Mouse (Mus musculus) frontal cortex, postnatal 10 days (tissue): ENCODE results near the gene Atp1b2.

Experiments
- DNase-seq, 2 experiments: peaks; one replicate each; pipeline ENCODE4 v3.0.0; 2022; ENCODE audit warnings: low spot score in 2 of 2, mixed read lengths in 1 of 2

Gene Atp1b2

DNA sequence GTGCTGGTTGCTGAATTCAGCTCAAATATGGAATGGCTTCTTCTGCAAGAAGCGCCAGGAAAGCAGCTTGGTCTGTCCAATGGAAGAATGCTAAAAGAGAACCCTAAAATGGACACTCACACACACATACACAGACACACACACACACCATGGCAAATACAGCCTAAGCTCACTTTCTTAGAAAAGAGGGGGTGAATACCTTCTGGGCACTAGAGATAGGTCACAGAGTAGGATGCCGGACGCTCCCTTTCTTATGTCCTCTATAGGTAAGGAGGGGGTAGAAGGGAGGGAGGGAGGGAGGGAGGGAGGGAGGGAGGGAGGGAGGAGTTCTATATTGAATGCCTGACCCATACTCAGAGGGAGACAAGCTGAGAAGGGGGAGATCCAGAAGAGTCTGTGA lies 2.8 kb upstream of the Atp1b2 start:
- DNase-seq, result no peak

- DNase-seq, result no peak
Measured at GRCm38 (mm10) chr11:69606832-69607231, 1.1 kb upstream of the Atp1b2 start.

GRCm38 (mm10) chr11:69606491-69606795 lies 701 bp upstream of the Atp1b2 start:
- DNase-seq, result no peak

GRCm38 (mm10) chr11:69604795-69605664 lies 712 bp downstream of the Atp1b2 start:
- DNase-seq, result peak in 1 of 2 experiments; percentile 51

DNA sequence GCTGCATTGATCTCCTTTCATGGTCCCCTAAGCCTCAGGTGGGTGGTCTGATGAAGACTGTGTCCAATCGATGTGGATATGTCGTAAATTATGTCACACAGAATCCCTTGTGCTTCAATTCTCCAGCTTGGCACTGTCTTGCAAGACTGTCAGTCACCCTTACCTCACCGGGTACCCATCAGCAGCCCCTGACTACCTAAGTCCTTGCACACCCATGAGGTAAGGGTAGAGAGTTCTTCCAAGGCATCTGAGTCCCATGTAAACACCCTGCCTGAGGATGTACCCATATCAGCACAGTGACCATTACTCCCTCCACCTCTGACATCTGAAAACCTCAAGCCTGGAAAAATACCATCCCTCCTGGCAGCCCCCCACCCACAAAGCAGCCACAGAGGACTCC lies 1.4 kb downstream of the Atp1b2 start:
- no peak for DNase-seq

DNA sequence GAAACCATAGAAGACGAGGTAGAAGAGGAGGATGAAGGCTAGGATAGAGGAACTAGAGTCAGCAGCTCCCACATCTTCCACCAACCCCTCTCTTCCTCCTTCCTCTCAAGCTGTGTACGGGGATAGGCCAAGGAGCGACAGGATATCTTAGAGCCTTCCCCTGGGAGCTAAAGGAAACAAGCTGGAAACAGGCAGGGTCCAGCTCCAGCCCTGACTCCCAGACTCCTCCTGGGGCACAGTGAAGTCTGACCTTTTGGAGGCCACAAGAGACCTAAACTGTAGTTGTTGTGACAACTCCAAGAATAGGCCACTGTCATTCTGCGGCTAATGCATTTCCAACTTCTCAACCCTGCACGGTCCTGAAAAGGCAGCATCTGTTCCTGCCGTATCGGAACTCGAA lies 2.2 kb downstream of the Atp1b2 start:
- DNase-seq, result no peak

DNA sequence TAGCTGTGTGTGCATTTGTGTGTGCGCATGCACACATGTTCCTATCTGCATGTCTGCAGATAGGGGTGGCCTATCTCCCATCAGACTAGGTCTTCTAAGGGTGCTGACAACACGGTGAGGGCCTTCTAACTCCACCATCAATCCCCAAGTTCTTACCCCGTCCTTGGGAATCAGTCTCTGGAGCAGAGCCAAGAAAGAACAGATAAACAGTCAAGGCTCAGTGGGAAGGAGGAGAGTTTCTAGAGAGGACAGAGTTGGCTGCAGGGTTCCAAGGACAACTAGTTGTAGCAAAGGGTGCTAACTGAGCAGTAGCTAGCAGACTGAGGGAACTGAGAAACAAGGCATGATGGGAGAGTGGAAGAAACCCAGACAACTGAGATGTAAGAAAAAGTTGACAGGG lies 4.0 kb downstream of the Atp1b2 start:
- no peak for DNase-seq

DNA sequence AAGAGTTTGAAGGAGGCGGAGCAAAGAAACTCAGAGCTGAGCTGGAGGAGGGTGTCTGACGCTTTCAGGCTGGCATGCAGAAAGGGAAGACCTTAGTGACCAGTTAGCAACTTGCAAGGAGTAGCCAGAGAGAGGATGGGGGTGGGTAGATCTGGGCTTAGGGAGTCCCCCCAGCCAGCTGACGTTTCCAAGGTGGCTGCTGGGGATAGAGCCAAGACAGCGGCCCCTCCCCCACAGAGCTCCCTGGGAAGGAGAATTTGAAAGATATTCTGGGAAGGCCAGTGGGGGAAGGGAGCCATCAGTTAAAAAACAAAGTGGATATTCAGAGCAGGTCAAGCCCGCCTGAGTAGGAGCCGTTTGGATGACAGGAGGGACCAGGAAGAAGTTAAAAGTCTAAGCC lies 5.6 kb downstream of the Atp1b2 start:
- DNase-seq, result peak; percentile 76 to 79

DNA sequence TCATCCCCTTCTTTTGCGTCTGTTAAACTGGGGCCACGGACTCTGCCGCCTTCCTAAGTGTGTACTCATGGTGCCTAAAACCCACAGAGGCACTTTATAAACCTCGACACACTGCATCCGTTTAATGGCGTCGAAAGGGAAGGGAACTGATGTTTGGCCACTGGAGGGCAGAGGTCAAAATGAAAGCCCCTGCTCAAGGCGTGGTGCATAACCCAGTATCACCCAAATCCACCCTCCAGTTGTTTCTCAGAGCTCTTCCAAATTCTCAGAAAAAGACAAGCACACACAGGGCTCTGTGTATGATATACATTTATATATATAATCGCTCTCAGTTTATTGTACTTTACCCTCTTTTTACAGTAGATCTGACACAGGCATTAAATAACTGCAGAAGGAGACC lies 6.3 kb downstream of the Atp1b2 start:
- no peak for DNase-seq

GRCm38 (mm10) chr11:69594853-69595252 lies 10.9 kb downstream of the Atp1b2 start:
- DNase-seq, result no peak

- DNase-seq, result no peak
Measured at GRCm38 (mm10) chr11:69592799-69593198, 12.9 kb downstream of the Atp1b2 start.

DNA sequence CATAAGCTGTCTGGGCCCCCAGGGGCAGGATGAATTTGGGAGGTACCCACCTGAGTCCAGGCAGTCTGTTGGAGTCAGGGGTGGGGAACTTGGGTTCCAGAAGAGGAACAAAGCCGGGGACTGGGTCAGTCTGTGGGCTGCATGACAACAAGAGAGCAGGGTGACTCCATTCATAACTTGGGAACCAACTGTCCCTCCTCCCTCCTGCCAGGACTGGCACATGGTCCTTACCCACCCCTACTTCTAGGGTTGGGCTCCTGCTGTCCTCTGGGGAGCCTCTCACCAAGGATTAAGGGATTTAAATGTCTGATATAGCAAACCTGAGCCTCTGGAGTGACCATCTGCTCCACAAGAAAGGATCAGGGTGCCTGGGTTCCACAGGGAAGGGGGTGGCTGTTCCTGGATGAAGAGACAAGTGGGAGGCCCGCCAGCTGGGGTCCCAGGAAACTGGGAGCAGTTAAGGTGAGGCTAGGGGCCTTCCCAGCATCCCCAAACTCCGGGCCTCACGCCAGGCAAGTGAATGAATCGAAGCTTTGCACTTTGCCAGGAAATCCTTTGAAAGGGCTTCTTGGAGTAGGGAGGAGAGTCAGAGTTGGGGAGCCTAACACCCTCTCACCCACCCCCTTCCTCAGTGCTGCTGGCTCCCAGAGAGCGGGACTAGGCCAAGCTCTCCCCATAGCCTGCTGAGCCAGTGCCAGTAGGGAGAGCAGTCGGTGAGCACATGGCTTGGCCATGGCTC lies 13.7 kb downstream of the Atp1b2 start:
- DNase-seq, result peak; percentile 74 to 76

DNA sequence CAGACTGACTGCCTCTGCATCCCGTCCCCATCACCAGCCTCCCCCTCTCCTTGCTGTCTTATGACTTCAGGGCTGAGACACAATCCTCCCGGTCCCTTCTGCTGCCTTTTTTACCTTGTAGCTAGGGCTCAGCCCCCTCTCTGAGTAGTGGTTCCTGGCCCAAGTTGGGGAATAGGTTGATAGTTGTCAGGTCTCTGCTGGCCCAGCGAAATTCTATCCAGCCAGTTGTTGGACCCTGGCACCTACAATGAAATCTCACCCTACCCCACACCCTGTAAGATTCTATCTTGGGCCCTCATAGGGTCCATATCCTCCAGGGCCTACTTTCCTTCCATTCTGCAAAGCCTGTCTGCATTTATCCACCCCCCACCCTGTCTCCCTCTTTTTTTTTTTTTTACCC lies 14.3 kb downstream of the Atp1b2 start:
- DNase-seq, result no peak

DNA sequence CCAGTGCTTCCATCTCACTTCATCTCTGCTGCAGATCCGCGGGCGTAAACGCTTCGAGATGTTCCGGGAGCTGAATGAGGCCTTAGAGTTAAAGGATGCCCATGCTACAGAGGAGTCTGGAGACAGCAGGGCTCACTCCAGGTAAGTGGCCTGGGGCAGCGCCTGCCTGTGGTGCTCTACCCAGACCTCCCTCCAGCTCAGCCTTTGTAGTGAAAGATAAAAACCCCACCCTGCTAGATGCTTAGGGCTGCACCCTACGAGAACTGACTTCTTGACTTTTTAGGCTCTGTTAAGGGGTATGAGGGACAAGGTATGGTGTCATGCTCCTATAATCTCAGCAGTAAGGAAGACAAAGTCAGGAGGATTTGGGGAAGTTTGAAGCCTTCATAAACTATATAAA lies 15.1 kb downstream of the Atp1b2 start:
- DNase-seq, result no peak

GRCm38 (mm10) chr11:69589207-69589834 lies 16.4 kb downstream of the Atp1b2 start:
- no peak for DNase-seq

DNA sequence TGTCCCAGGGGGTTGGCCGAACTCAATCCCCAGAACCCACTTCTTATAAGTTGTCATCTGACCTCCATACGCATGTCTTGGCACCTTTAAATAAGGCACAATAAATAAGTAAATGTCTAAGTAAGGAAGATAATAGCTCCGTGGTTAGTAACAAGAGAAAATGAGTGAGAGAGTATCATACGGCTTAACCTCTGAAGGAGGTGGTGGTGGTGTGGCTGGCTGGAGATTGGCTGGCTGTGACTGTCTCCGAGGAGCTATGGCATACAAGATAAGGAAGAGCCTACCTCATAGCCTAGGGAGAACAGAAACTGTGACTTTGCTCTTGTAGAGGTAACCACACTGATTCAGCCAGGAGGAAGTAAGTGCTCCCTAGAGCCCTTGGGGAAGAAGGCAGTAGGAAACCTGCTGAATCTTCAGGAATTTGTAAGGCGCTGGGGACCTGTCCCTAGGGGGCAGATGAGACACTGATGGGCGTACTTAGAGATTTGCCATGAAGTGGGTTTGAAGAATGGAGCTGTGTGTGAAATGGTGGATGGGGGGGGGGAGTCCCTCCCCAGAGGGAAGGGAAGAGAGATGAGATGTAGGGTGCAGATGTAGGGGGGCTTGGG lies 19.9 kb downstream of the Atp1b2 start:
- DNase-seq, result no peak

- no peak for DNase-seq
Measured at GRCm38 (mm10) chr11:69584937-69585336, 20.8 kb downstream of the Atp1b2 start.

GRCm38 (mm10) chr11:69584008-69584407 lies 21.7 kb downstream of the Atp1b2 start:
- DNase-seq, result no peak

DNA sequence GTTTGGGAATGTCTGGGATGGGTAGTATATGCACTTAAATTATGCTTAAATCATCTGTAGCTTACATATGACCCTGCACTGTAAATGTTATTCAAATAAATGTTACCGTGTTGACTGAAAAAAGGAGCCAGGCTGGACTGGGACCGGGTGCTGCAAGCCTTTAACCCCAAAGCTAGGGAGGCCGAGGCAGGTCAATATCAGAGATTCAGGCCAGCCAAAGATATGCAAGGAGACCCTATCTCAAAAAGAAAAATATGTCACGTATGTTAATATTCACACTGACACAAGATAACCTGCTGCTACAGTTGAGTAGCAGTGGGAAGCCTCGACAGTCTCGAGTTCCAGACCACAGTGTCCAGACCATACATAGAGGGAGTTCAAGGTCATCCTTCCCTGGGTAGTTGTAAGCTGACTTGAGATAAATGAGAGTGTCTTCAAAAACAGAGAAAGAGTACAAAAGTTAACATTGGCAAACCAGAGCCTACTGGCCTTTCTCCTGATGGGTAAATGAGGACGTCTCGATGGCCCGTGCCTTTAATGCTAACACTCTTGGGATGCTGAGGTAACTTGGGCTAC lies 23.4 kb downstream of the Atp1b2 start:
- no peak for DNase-seq

DNA sequence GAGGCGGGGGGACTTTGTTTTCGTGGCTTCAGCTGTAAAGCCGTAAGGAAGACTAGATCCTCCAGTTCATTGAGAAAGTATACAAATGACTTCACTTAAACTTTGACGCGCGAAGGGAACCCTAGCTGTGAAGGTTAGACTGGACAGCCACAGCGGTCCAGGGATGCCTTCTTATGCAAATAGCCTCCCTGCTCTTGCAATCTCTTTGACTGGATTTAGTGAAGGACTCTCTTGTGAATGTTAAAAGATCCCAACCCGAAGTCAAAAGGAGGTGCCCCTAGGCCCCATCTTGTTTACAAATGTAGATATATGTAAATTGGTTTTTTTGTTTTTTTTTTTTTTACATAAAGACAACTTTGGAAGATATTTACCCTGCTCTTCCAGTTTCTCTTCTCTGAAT lies 23.9 kb downstream of the Atp1b2 start:
- DNase-seq, result no peak

GRCm38 (mm10) chr11:69581147-69581688 lies 24.5 kb downstream of the Atp1b2 start:
- peak; percentile 87 for DNase-seq
